28 mouse cellular contexts compared by ENCODE assay signal in genomic region chr1:45358020-45358419, GRCm38 (mm10). TPM values are rescaled to one million over a fixed set of nuclear protein-coding genes. Genes with fewer than 3 reads are reported as not detected.
DNase-seq lines count a peak whose midpoint lies in the region; ATAC-seq and TF ChIP-seq lines count a peak whose summit lies in the region.
"Had no signal": no experiment of that assay in that cellular context is flagged by ENCODE, and none has a peak within 500 bp of the region (broad histone marks: within the 10 kb centered on the region; RNA-seq: fewer than 3 reads in every experiment).

No protein-coding gene starts in this region.

- TF ChIP-seq POLR2A in embryonic fibroblast, embryonic 13.5 days (IDR thresholded peaks at IDR 0.05; ENCODE audit: low read depth, low read length): no peak

- intact Hi-C loops in heart, postnatal 10 days (cut with DNase I): no loop called here

- peak overlapping the region; percentile 99 for H3K27ac ChIP-seq in embryonic fibroblast, embryonic 13.5 days (ENCODE audit: insufficient read depth, low read length)
- H3K27ac ChIP-seq: embryonic facial prominence, embryonic 10.5 days; embryonic facial prominence, embryonic 13.5 days; forebrain, embryonic 10.5 days; forebrain, embryonic 13.5 days; hindbrain, embryonic 10.5 days; hindbrain, embryonic 13.5 days; intestine, embryonic 15.5 days had no signal

- TF ChIP-seq CTCF in embryonic fibroblast, embryonic 13.5 days (IDR thresholded peaks at IDR 0.05; ENCODE audit: borderline replicate concordance, insufficient read depth, low read length): no peak

- peaks cover 13% of the 10 kb centered on the region for H3K4me1 ChIP-seq in embryonic fibroblast, embryonic 13.5 days (ENCODE audit: control insufficient read depth, insufficient read depth, low read length)
- H3K4me1 ChIP-seq: embryonic facial prominence, embryonic 13.5 days; forebrain, embryonic 10.5 days; forebrain, embryonic 13.5 days; hindbrain, embryonic 10.5 days; hindbrain, embryonic 13.5 days; intestine, embryonic 15.5 days had no signal

- no peak overlapping the region for H3K4me3 ChIP-seq in embryonic fibroblast, embryonic 13.5 days (ENCODE audit: insufficient read depth, low read length)
- H3K4me3 ChIP-seq: embryonic facial prominence, embryonic 10.5 days; embryonic facial prominence, embryonic 13.5 days; forebrain, embryonic 10.5 days; forebrain, embryonic 13.5 days; hindbrain, embryonic 10.5 days; hindbrain, embryonic 13.5 days; intestine, embryonic 15.5 days had no signal

- no peak for ATAC-seq in megakaryocyte-erythroid progenitor cell, adult 5-6 weeks (replicated peaks; ENCODE audit: low FRiP score, low TSS enrichment, poor library complexity, severe bottlenecking)
- ATAC-seq: forebrain, embryonic 13.5 days; forebrain, embryonic 16.5 days; hindbrain, embryonic 16.5 days; intestine, embryonic 15.5 days had no signal

- DNase-seq in heart, adult 11 months: peak; percentile 54
- DNase-seq in heart, postnatal 10 days: no peak
- peak; percentile 96 for DNase-seq in R1 (ENCODE audit: low read depth, low spot score)
- DNase-seq in MN1 (ENCODE audit: low spot score): no peak
- DNase-seq: adrenal gland, adult 2 months; adrenal gland, postnatal 25 days; cerebellum, adult 11-12 months; cerebellum, adult 8-10 months; cerebellum, postnatal 10 days; cerebellum, postnatal 36 days; embryo, embryonic 11 days; gastrocnemius, postnatal 10 days; gastrocnemius, postnatal 36 days; heart, postnatal 36 days; kidney, adult 11 months had no signal

RNA-seq across cellular contexts. Expression of gene Col3a1, which starts 46.7 kb away (rescaled TPM):
- 1,000 to 10,000 TPM; 1,780 to 1,796 TPM for total RNA-seq in heart, postnatal 10 days (2021)
- 1,952 and 4,064 TPM in 2 replicates for polyA plus RNA-seq in embryonic fibroblast, embryonic 13.5 days (2011; ENCODE audit: insufficient read length, low read depth, missing spikeins)
- not detected in 2 replicates for total RNA-seq in megakaryocyte-erythroid progenitor cell, adult 5-6 weeks (2014; fragmentation: Nextera tagmentation)
- total RNA-seq in megakaryocyte-erythroid progenitor cell, adult 5-6 weeks (2017): not detected in 2 replicates
- total RNA-seq: granulocyte monocyte progenitor cell, adult 5-6 weeks had no signal
- polyA plus RNA-seq: G1E had no signal

Comparison
In these comparisons a context has a peak if more than half of its experiments do, and no peak if none do; other contexts are left out.
1. DNase-seq: peak in heart, adult 11 months (single experiment) and R1 (single experiment); none in heart, postnatal 10 days (0 of 2) and MN1 (single experiment).
2. RNA of gene Col3a1, which starts 46.7 kb away (total RNA-seq): 1,780 to 1,796 TPM in heart, postnatal 10 days; not detected in megakaryocyte-erythroid progenitor cell, adult 5-6 weeks; every median in the first group is over 1,000 times any median in the second.